Mouse (Mus musculus) left cerebral cortex, adult 11 months (tissue): ENCODE data around the gene Ugdh.
"Not testable (repeated sequence)": the region's sequence is repeated elsewhere in the genome, so short reads cannot be mapped to it uniquely, and the experiment has no call there.

Source experiments
- DNase-seq: peaks from one replicate; pipeline ENCODE4 v3.0.0; 2022; ENCODE audit warnings: low spot score

Gene Ugdh

GRCm38 (mm10) chr5:65435806-65436561, at the start of gene Ugdh:
Gene Ugdh (minus strand): TSS chr5:65435949.
- DNase-seq, result peak; percentile 93

- DNase-seq, result no peak
Measured at GRCm38 (mm10) chr5:65482996-65483395, 47.2 kb upstream of the Ugdh start.

- no peak for DNase-seq
Measured at GRCm38 (mm10) chr5:65480511-65480910, 44.8 kb upstream of the Ugdh start.

DNA sequence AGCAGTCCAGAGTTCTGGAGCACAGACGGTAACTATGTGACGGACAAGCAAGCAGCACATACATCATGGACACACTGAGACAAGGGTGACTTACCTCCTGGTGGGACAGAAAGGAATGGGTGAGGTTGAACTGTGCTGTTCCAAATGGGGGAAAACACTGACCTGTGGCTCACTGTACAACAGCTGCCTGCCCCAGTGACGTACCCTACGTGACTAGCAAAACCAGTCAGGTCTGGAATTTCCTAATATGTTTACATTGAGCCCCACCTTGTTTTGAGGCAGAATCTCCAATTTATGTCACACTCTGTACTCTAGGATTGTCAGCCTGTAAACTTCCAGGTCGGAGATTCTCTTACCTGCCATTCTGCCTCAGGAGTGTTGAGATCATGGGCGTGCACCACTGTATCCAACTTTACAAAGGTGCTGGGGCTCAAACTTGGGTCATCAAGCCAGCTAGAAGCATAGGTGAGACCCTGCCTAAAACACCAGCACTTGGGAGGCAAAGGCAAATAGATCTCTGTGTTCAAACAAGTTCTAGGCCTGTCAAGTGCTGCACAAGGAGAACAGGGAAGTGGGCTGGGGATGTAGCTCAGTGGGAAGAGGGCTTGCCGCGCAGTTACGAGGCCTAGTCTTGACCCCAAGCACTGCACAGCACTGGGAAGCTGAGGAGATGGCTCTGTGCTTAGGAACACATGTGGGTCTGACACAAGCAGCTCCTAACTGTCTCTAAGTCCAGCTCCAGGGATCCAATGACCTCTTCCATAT, 44.1 kb upstream of the Ugdh start:
- DNase-seq, result no peak

- no peak for DNase-seq
Measured at GRCm38 (mm10) chr5:65478224-65478623, 42.5 kb upstream of the Ugdh start.

- not testable (repeated sequence) for DNase-seq
Measured at GRCm38 (mm10) chr5:65476739-65477138, 41.0 kb upstream of the Ugdh start.

DNA sequence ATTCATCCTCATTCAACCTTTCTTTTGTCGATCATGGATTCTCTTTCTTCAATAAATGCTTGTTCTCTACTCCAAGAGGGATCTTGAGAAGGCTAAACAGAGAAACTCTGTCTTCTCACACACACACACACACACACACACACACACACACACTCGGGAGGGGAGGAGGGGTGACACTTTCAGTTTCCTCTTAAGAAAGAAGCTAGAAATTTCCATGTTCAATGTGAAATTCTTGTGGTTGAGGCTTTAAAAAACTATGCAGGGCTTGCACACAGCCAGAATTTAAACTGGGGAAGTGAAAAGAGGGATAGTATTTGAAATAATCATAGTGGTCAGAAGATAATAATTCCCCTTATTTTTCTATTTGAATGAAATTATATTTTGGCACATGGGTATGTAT, 40.1 kb upstream of the Ugdh start:
- no peak for DNase-seq

GRCm38 (mm10) chr5:65469766-65470165, 34.0 kb upstream of the Ugdh start:
- DNase-seq, result peak; percentile 43

- DNase-seq, result no peak
Measured at GRCm38 (mm10) chr5:65466911-65467310, 31.2 kb upstream of the Ugdh start.

DNA sequence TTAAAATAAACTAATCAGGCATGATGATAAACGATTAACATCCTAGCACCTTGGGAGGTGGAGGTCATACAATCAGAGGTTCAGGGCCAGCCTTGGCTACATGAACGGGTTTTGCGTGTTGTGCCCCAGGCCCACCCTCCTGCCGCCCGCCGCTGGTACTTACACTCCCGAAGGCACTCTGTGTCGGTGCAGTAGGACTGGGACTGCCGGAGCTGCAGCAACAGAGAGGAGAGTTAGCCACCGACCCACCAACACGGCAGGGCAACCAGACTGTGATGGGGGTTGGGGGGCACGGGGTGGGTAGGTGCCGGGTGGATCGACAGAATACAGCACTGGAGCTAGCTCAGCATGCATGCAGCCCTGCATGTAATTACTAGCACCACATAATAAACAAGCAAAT, 24.6 kb upstream of the Ugdh start:
- no peak for DNase-seq

DNA sequence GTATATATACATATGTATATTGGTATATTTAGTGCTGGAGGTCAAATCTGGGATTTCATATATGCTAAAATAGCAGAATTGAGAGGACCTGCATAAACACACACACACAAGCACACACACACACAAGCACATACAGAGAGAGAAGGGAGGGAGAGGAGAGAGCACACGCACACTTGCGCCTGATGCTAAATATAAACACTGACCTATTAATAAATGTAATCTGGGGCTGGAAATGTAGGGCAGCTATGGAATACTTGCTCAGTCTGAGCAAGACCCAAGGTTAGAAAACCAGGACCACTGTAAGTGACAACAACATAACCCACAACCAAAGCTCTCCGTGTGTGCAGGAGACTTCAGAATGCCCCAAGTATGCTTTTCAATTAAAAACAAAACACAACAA, 23.7 kb upstream of the Ugdh start:
- no peak for DNase-seq

GRCm38 (mm10) chr5:65457846-65458245, 22.1 kb upstream of the Ugdh start:
- DNase-seq, result no peak

DNA sequence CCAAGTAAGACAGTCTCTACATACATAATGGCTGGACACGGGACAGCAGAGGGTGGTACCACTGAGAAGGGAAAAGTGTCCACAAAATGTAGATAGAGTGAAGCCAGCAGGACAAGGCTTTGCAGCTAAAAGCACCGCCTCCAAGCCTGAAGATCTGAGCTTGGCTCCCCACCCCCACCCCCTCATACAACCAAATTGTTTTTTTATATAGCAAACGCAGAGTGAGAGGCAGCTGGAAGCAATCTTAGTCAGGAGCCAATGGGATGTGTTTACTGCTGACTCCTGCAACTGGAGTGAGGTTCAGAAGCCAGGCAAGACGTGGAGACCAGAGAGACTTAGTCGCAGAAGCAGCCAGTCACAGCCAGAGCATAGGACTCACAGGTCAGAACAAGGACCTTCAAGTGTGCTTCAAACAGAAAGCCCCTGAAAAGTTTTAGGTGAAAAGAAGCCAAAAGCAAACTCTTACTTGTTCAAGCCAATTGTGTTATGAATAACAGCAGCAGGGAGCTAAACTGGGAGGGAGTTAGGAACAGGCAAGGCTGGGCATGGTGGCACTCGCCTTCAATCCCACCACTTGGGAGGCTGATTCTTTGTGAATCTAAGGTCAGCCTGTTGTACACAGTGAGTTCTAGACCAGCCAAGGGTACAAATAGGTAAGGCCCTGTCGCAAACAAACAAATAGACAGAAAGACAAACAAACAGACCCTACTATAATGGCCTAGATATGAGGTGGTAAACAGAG, 21.5 kb upstream of the Ugdh start:
- no peak for DNase-seq

DNA sequence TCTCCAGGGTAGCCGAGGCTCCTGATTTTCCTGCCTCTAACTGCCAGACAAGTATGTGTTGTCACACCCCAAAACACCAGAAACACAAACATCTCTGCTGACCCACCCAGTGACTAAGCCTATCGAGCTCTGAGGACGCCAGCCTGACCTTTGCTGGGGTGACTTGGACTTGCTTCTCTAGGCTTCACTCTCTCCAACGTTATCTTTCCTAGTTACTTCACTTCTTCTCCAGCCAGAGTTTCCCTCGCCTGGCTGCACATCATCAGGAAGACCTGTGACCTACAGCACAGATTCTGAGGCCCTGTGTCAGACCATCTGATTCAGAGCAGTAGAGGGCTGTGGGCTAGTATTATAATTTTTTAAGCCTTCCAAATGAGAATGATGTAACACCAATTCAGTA, 19.0 kb upstream of the Ugdh start:
- DNase-seq, result no peak

DNA sequence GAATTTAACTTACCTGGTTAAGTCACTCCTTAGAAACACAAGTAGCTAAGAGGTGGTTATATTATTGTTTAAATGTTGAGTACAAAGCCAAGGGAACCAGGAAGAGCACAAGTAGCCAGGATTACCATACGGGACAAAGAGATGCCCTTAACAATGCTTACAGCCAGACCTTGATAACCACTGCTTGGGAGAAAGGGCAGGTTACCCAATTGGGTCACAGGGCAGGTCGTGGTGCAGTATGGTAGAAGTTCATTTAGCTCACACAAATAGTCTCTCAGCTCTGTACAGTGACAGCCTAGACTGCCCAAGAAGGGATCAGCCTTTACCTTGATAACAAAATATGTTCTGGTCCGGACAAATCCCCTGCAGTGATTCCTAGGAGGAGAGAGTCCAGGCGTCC, 13.2 kb upstream of the Ugdh start:
- no peak for DNase-seq

DNA sequence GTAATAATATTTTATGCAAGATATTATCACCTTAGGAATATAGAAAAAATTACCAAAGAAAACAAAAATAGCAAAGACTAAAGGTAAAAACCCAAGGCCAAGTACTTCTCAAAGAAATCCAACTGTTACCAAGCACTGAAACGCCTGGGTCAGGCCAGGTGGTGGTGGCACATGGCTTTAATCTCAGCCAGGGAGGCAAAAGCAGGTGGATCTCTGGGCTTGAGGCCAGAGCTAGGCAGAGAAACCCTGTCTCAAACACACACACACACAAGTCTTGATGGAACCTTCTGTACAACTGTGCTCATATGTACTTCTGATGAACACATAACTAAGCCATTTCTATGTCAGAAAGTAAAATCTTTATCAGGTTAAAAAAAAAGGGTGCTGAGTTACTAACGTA, 12.1 kb upstream of the Ugdh start:
- no peak for DNase-seq

DNA sequence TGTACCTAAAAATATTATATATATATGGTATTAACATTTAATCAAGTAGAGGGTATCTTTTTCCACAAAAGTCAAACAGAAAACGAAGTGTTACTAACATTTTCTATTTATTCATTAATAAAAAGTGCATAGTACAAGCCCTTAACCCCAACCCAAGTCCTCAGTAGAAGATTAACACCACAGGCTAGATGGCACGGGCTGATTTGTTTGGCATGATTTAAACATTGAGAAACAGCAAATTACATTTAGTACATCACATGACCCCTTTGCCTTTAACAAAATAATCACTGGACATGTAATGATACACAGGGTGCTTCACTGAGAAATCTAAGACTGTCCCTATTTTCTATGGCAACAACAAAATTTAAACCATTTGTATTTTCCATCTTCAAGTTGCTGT, 11.0 kb upstream of the Ugdh start:
- no peak for DNase-seq

DNA sequence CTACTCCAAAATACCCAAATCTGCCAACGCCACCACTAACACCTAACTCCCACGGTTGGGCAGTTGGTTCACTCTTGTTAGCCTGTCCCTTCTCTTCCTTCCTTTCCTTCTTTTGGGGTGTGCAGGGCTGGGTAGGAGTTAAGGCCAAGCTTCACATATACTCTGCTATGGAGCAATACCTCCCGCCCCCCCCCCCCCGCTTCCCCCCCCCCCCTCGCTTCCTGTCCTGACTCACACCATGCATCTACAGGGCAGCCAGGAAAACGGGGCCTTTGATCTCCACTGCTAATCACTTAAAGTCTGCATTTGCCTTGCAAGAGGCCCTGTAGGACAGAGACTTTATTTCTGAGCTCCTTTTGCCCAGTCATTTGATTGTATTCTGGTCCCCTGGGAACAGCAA, 9.2 kb upstream of the Ugdh start:
- no peak for DNase-seq

DNA sequence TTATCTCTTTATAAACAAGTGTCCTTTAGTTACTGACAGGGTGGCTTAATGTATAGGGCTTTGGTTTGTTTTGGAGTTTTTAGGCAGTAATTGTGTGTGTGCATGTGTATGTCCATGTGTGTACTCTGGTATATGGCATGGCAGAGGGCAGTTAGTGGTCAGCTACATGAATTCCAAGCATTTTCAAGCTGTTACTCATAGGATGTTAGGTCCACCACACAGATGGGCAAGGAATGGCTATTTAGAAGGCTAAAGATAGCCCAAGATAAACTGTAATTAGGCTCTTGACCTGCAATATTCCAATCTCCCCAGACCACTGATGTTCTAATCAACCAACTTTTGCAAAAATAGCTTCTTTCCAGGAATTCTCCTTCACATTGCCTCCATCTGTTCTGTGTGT, 2.3 kb upstream of the Ugdh start:
- no peak for DNase-seq

- DNase-seq, result no peak
Measured at GRCm38 (mm10) chr5:65435363-65435805, 365 bp downstream of the Ugdh start.

DNA sequence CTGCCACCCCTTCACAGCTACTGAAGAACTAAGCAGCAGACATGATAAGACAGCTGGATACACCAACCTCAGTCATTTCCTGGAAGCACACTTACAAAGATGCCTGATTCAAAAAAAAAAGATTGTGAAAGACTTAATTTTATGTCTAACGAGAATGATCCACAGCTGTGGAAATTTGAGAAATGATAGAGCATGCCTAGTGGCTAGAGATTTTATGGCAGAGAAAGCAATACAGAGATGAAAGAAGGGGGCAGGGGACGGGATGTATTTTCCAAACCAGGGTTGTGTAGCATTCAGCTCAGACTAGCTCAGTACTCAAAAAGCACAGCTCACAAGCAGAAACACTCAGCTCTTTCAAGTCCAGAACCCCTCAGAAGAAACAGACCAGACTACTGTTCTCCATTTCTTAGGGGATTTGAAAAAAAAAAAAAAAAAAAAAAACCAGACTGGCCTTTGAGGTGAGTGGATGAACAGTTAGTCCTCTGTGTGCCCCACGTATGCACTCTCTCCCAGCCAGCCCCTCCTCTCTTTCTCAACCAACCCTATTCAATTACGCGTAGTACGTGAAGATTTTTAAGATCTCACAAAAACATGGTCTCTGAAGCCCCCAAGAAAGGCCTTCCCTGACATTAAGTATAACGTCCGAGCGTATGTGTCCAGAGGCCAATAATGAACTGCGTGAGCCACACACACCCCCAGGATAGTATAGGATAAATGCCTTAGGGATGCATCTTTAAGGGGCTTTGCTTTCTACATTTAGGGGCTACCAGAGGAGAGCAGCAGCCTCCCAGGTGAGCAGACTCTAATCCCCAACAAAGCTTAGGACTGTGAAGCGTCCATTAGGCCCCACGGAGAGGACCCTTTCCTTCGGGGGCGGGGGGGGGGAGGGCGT, 1.0 kb downstream of the Ugdh start:
- DNase-seq, result no peak

DNA sequence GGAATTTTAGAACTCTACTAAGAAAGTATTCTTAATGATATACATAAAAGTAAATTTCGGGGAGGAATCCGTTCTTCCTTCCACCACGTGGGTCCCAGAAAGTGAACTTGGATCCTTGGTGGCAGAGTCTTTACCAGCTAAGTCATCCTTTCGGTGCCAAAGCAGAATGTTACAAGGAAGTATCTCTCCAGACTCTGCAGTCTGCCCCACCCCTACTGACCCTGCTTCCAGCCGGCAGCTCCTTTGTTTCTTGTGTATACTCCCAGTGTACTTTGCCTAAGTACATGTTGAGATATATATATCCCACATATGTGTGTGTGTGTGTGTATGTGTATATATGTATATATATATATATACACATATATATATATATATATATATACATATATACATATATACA, 6.3 kb downstream of the Ugdh start:
- DNase-seq, result no peak
